Mouse (Mus musculus): ENCODE data around the gene Wdr4. TPM values are rescaled to one million over a fixed set of nuclear protein-coding genes. Genes with fewer than 3 reads are reported as not detected.

The Wdr4 gene
- polyA plus RNA-seq, 1 experiment from 2014 or later, result 78.5 TPM

GRCm38 (mm10) chr17:31525816-31526215, 6.0 kb upstream of the Wdr4 start:
- Histone ChIP-seq H3K4me3 (no peak overlapping the region), H3K36me3 (replicated peaks) (peaks cover 71% of the 10 kb centered on the region), H3K9me3 (no peaks in the 10 kb centered on the region), H3K4me1 (peaks cover 17% of the 10 kb centered on the region), H3K27ac (no peak overlapping the region), H3K27me3 (ENCODE audit: poor library complexity, severe bottlenecking) (no peaks in the 10 kb centered on the region)
- DNase-seq (ENCODE audit: extremely low spot score, low spot score), result no peak
- WGBS, result 98% methylated on average over 3 of the region's 3 CpGs

- no peaks in the 10 kb centered on the region for H3K9me3 ChIP-seq
- no peak for DNase-seq (ENCODE audit: extremely low spot score, low spot score)
- WGBS, result 95% methylated on average over 4 of the region's 4 CpGs
- peaks cover 22% of the 10 kb centered on the region for H3K4me1 ChIP-seq
- no peak overlapping the region for H3K4me3 ChIP-seq
- H3K27ac ChIP-seq, result no peak overlapping the region
- no peaks in the 10 kb centered on the region for H3K27me3 ChIP-seq (ENCODE audit: poor library complexity, severe bottlenecking)
- peaks cover 67% of the 10 kb centered on the region for H3K36me3 ChIP-seq (replicated peaks)
Observed at GRCm38 (mm10) chr17:31525114-31525513, 5.3 kb upstream of the Wdr4 start.

GRCm38 (mm10) chr17:31521948-31522347, 2.2 kb upstream of the Wdr4 start:
- Histone ChIP-seq H3K27ac (no peak overlapping the region), H3K27me3 (ENCODE audit: poor library complexity, severe bottlenecking) (no peaks in the 10 kb centered on the region), H3K4me3 (no peak overlapping the region), H3K4me1 (peaks cover 24% of the 10 kb centered on the region), H3K36me3 (replicated peaks) (peaks cover 39% of the 10 kb centered on the region), H3K9me3 (no peaks in the 10 kb centered on the region)
- no peak for DNase-seq (ENCODE audit: extremely low spot score, low spot score)
- WGBS, result 91% methylated on average over 6 of the region's 6 CpGs

- H3K4me1 ChIP-seq, result peaks cover 24% of the 10 kb centered on the region
- no peaks in the 10 kb centered on the region for H3K27me3 ChIP-seq (ENCODE audit: poor library complexity, severe bottlenecking)
- peak overlapping the region; percentile 85 for H3K4me3 ChIP-seq
- WGBS, result 20% methylated on average over 3 of the region's 3 CpGs
- H3K36me3 ChIP-seq (replicated peaks), result peaks cover 32% of the 10 kb centered on the region
- no peak overlapping the region; the same call in 1 of the 2 replicates for H3K27ac ChIP-seq
- no peaks in the 10 kb centered on the region for H3K9me3 ChIP-seq
- DNase-seq (ENCODE audit: extremely low spot score, low spot score), result no peak
Observed at GRCm38 (mm10) chr17:31520895-31521294, 1.1 kb upstream of the Wdr4 start.

- peak overlapping the region; percentile 91 for H3K27ac ChIP-seq
- 2% methylated on average over 7 of the region's 7 CpGs for WGBS
- H3K4me3 ChIP-seq, result peak overlapping the region; percentile 85
- peaks cover 24% of the 10 kb centered on the region for H3K4me1 ChIP-seq
- DNase-seq (ENCODE audit: extremely low spot score, low spot score), result no peak
- no peaks in the 10 kb centered on the region for H3K9me3 ChIP-seq
- no peaks in the 10 kb centered on the region for H3K27me3 ChIP-seq (ENCODE audit: poor library complexity, severe bottlenecking)
- peaks cover 22% of the 10 kb centered on the region for H3K36me3 ChIP-seq (replicated peaks)
Observed at GRCm38 (mm10) chr17:31519344-31519945, 335 bp downstream of the Wdr4 start.

GRCm38 (mm10) chr17:31514696-31515095, 5.1 kb downstream of the Wdr4 start:
- WGBS, result 75% methylated on average over 1 of the region's 1 CpGs
- peaks cover 26% of the 10 kb centered on the region for H3K4me1 ChIP-seq
- DNase-seq (ENCODE audit: extremely low spot score, low spot score), result no peak
- H3K4me3 ChIP-seq, result no peak overlapping the region
- no peaks in the 10 kb centered on the region for H3K27me3 ChIP-seq (ENCODE audit: poor library complexity, severe bottlenecking)
- no peaks in the 10 kb centered on the region for H3K9me3 ChIP-seq
- no peak overlapping the region for H3K27ac ChIP-seq
- H3K36me3 ChIP-seq (replicated peaks), result peaks cover 8% of the 10 kb centered on the region

- peak overlapping the region; percentile 90 for H3K4me3 ChIP-seq
- no peak for DNase-seq (ENCODE audit: extremely low spot score, low spot score)
- H3K9me3 ChIP-seq, result no peaks in the 10 kb centered on the region
- no peaks in the 10 kb centered on the region for H3K27me3 ChIP-seq (ENCODE audit: poor library complexity, severe bottlenecking)
- peak overlapping the region; percentile 94 for H3K27ac ChIP-seq
- peaks cover 29% of the 10 kb centered on the region for H3K36me3 ChIP-seq (replicated peaks)
- WGBS, result 25% methylated on average over 6 of the region's 6 CpGs
- H3K4me1 ChIP-seq, result peaks cover 20% of the 10 kb centered on the region
Observed at GRCm38 (mm10) chr17:31512593-31512992, 7.2 kb downstream of the Wdr4 start.

GRCm38 (mm10) chr17:31511792-31512495, 7.8 kb downstream of the Wdr4 start:
- peak overlapping the region; percentile 94 for H3K27ac ChIP-seq
- peaks cover 20% of the 10 kb centered on the region for H3K4me1 ChIP-seq
- H3K27me3 ChIP-seq (ENCODE audit: poor library complexity, severe bottlenecking), result no peaks in the 10 kb centered on the region
- WGBS, result under 1% methylated on average over 56 of the region's 56 CpGs
- peaks cover 36% of the 10 kb centered on the region for H3K36me3 ChIP-seq (replicated peaks)
- no peaks in the 10 kb centered on the region for H3K9me3 ChIP-seq
- H3K4me3 ChIP-seq, result peak overlapping the region; percentile 90
- peak; percentile 89 for DNase-seq (ENCODE audit: extremely low spot score, low spot score)

GRCm38 (mm10) chr17:31510944-31511343, 8.8 kb downstream of the Wdr4 start:
- Histone ChIP-seq H3K4me1 (peaks cover 20% of the 10 kb centered on the region), H3K4me3 (peak overlapping the region; percentile 90), H3K27ac (peak overlapping the region; percentile 94; the same call in 1 of the 2 replicates), H3K27me3 (ENCODE audit: poor library complexity, severe bottlenecking) (no peaks in the 10 kb centered on the region), H3K9me3 (no peaks in the 10 kb centered on the region), H3K36me3 (replicated peaks) (peaks cover 45% of the 10 kb centered on the region)
- 92% methylated on average over 6 of the region's 6 CpGs for WGBS
- no peak for DNase-seq (ENCODE audit: extremely low spot score, low spot score)

- 87% methylated on average over 7 of the region's 7 CpGs for WGBS
- DNase-seq (ENCODE audit: extremely low spot score, low spot score), result no peak
- no peak overlapping the region for H3K4me3 ChIP-seq
- no peaks in the 10 kb centered on the region for H3K9me3 ChIP-seq
- no peaks in the 10 kb centered on the region for H3K27me3 ChIP-seq (ENCODE audit: poor library complexity, severe bottlenecking)
- H3K27ac ChIP-seq, result no peak overlapping the region
- H3K36me3 ChIP-seq (replicated peaks), result peaks cover 92% of the 10 kb centered on the region
- peaks cover 26% of the 10 kb centered on the region for H3K4me1 ChIP-seq
Observed at GRCm38 (mm10) chr17:31506282-31506681, 13.5 kb downstream of the Wdr4 start.

GRCm38 (mm10) chr17:31505013-31505412, 14.8 kb downstream of the Wdr4 start:
- Histone ChIP-seq H3K4me3 (no peak overlapping the region), H3K36me3 (replicated peaks) (peaks cover 99% of the 10 kb centered on the region), H3K9me3 (no peaks in the 10 kb centered on the region), H3K27ac (0 out of 2 replicates have a peak overlapping the region, but pooled peaks have one; percentile 16), H3K27me3 (ENCODE audit: poor library complexity, severe bottlenecking) (no peaks in the 10 kb centered on the region), H3K4me1 (peaks cover 20% of the 10 kb centered on the region)
- no peak for DNase-seq (ENCODE audit: extremely low spot score, low spot score)
- 57% methylated on average over 5 of the region's 5 CpGs for WGBS

GRCm38 (mm10) chr17:31503936-31504335, 15.8 kb downstream of the Wdr4 start:
- Histone ChIP-seq H3K9me3 (no peaks in the 10 kb centered on the region), H3K4me3 (no peak overlapping the region), H3K27me3 (ENCODE audit: poor library complexity, severe bottlenecking) (no peaks in the 10 kb centered on the region), H3K4me1 (peaks cover 20% of the 10 kb centered on the region), H3K36me3 (replicated peaks) (peaks cover 99% of the 10 kb centered on the region), H3K27ac (no peak overlapping the region)
- 79% methylated on average over 2 of the region's 2 CpGs for WGBS
- DNase-seq (ENCODE audit: extremely low spot score, low spot score), result no peak

- DNase-seq (ENCODE audit: extremely low spot score, low spot score), result no peak
- Histone ChIP-seq H3K4me3 (no peak overlapping the region), H3K27ac (no peak overlapping the region), H3K4me1 (peaks cover 20% of the 10 kb centered on the region), H3K27me3 (ENCODE audit: poor library complexity, severe bottlenecking) (no peaks in the 10 kb centered on the region), H3K9me3 (no peaks in the 10 kb centered on the region), H3K36me3 (replicated peaks) (peaks cover 99% of the 10 kb centered on the region)
- WGBS, result 95% methylated on average over 12 of the region's 12 CpGs
Observed at GRCm38 (mm10) chr17:31503337-31503736, 16.4 kb downstream of the Wdr4 start.

Data from forebrain, embryonic 10.5 days (tissue).